9 mouse cellular contexts compared by ENCODE assay signal in genomic region chr17:37046312-37047112, GRCm38 (mm10). TPM values are rescaled to one million over a fixed set of nuclear protein-coding genes. Genes with fewer than 3 reads are reported as not detected.
DNase-seq lines count a peak whose midpoint lies in the region; ATAC-seq and TF ChIP-seq lines count a peak whose summit lies in the region.
"Had no signal": no experiment of that assay in that cellular context is flagged by ENCODE, and none has a peak within 500 bp of the region (broad histone marks: within the 10 kb centered on the region; RNA-seq: fewer than 3 reads in every experiment).

No protein-coding gene starts in this region.

- WGBS in embryonic facial prominence, embryonic 14.5 days, result 2% methylated on average over 16 of the region's 58 CpGs
- under 1% methylated on average over 30 of the region's 58 CpGs for WGBS in heart, postnatal 0 days
- 1% methylated on average over 29 of the region's 58 CpGs for WGBS in neural tube, embryonic 15.5 days

- TF ChIP-seq CTCF in heart, postnatal 0 days (IDR thresholded peaks at IDR 0.05; ENCODE audit: low read depth), result no peak

- peaks cover 21% of the 10 kb centered on the region for H3K4me1 ChIP-seq in embryonic facial prominence, embryonic 14.5 days (ENCODE audit: control insufficient read depth, insufficient read depth, low read length)
- peaks cover 22% of the 10 kb centered on the region for H3K4me1 ChIP-seq in heart, postnatal 0 days (ENCODE audit: control insufficient read depth, insufficient read depth)
- H3K4me1 ChIP-seq in neural tube, embryonic 15.5 days, result peaks cover 47% of the 10 kb centered on the region

- peak overlapping the region; percentile 72 for H3K4me3 ChIP-seq in embryonic facial prominence, embryonic 14.5 days (ENCODE audit: low read depth, low read length)
- H3K4me3 ChIP-seq in heart, postnatal 0 days (ENCODE audit: low read depth, low read length), result peak overlapping the region; percentile 72
- peak overlapping the region; percentile 90 for H3K4me3 ChIP-seq in neural tube, embryonic 15.5 days (replicated peaks)

- peak; percentile 78 for ATAC-seq in embryonic facial prominence, embryonic 14.5 days (ENCODE audit: low read depth)
- ATAC-seq in heart, postnatal 0 days (ENCODE audit: insufficient read depth, low read depth), result peak; percentile 61
- peak; percentile 67 for ATAC-seq in neural tube, embryonic 15.5 days (ENCODE audit: low FRiP score)

- peak overlapping the region; percentile 90 for H3K9ac ChIP-seq in embryonic facial prominence, embryonic 14.5 days (ENCODE audit: low read depth, low read length)
- peak overlapping the region; percentile 72 for H3K9ac ChIP-seq in heart, postnatal 0 days (replicated peaks; ENCODE audit: low read depth, low read length)
- peak overlapping the region; percentile 98 for H3K9ac ChIP-seq in neural tube, embryonic 15.5 days (replicated peaks)

- peak; percentile 41 to 55 for DNase-seq in CD8-positive naive resting alpha-beta T cell, adult 2 months (ENCODE audit: low read depth in 2 of 2, low spot score in 2 of 2)
- peak; percentile 65 for DNase-seq in adrenal gland, postnatal 14 days
- DNase-seq in embryonic facial prominence, embryonic 14.5 days (ENCODE audit: low spot score), result peak; percentile 82
- no peak for DNase-seq in heart, postnatal 0 days (ENCODE audit: low spot score)
- peak; percentile 54 to 77 for DNase-seq in kidney, postnatal 25 days
- DNase-seq in lung, adult 18-20 months, result peak; percentile 63 to 70
- DNase-seq in urinary bladder, postnatal 25 days (ENCODE audit: low spot score), result peak; percentile 44

- no peaks in the 10 kb centered on the region for H3K9me3 ChIP-seq in embryonic facial prominence, embryonic 14.5 days (ENCODE audit: control insufficient read depth, low read length)
- no peaks in the 10 kb centered on the region for H3K9me3 ChIP-seq in heart, postnatal 0 days (replicated peaks; ENCODE audit: control insufficient read depth, low read length)
- H3K9me3 ChIP-seq in neural tube, embryonic 15.5 days (replicated peaks), result no peaks in the 10 kb centered on the region

- H3K27ac ChIP-seq in embryonic facial prominence, embryonic 14.5 days (replicated peaks; ENCODE audit: low read depth, low read length), result peak overlapping the region; percentile 86
- peak overlapping the region; percentile 31; the same call in 1 of the 2 replicates for H3K27ac ChIP-seq in heart, postnatal 0 days (ENCODE audit: low read depth)
- H3K27ac ChIP-seq in neural tube, embryonic 15.5 days (replicated peaks), result peak overlapping the region; percentile 97

- H3K4me2 ChIP-seq in embryonic facial prominence, embryonic 14.5 days (ENCODE audit: low read depth, low read length), result peak overlapping the region; percentile 88
- H3K4me2 ChIP-seq in heart, postnatal 0 days (ENCODE audit: low read depth, low read length), result peak overlapping the region; percentile 82
- peak overlapping the region; percentile 84 for H3K4me2 ChIP-seq in neural tube, embryonic 15.5 days

- no peaks in the 10 kb centered on the region for H3K36me3 ChIP-seq in embryonic facial prominence, embryonic 14.5 days (ENCODE audit: control insufficient read depth, insufficient read depth, low read length)
- no peaks in the 10 kb centered on the region for H3K36me3 ChIP-seq in heart, postnatal 0 days (replicated peaks; ENCODE audit: control insufficient read depth, insufficient read depth, low read length)
- H3K36me3 ChIP-seq in neural tube, embryonic 15.5 days, result no peaks in the 10 kb centered on the region

- H3K27me3 ChIP-seq in embryonic facial prominence, embryonic 14.5 days (replicated peaks; ENCODE audit: control insufficient read depth, insufficient read depth, low read length), result no peaks in the 10 kb centered on the region; the same call in 1 of the 2 replicates
- peaks cover 37% of the 10 kb centered on the region for H3K27me3 ChIP-seq in heart, postnatal 0 days (ENCODE audit: control insufficient read depth, insufficient read depth, low read length)
- no peaks in the 10 kb centered on the region for H3K27me3 ChIP-seq in neural tube, embryonic 15.5 days (replicated peaks)

- TF ChIP-seq EP300 in heart, postnatal 0 days (IDR thresholded peaks at IDR 0.05; ENCODE audit: low read depth), result no peak

RNA-seq across cellular contexts. Expression of gene Gabbr1, which starts 0.7 kb away (rescaled TPM):
- 24.2 and 32.7 TPM in 2 replicates for total RNA-seq in adrenal gland, postnatal 14 days (2021)
- polyA plus RNA-seq in embryonic facial prominence, embryonic 14.5 days (2014; fragmentation: Nextera tagmentation; extraction: Ambion mirVana), result 8.4 and 10.2 TPM in 2 replicates
- 4.8 and 6.7 TPM in 2 replicates for total RNA-seq in heart, postnatal 0 days (2014; rRNA removed; ENCODE audit: low replicate concordance)
- polyA plus RNA-seq in heart, postnatal 0 days (2015; fragmentation: Nextera tagmentation; extraction: Ambion mirVana), result 1.8 and 1.9 TPM in 2 replicates
- 77.9 and 90.1 TPM in 2 replicates for polyA plus RNA-seq in neural tube, embryonic 15.5 days (2015; fragmentation: Nextera tagmentation; extraction: Ambion mirVana)

RNA-seq across cellular contexts. Expression of gene Mog, which starts 23.3 kb away (rescaled TPM):
- not detected in 2 replicates for total RNA-seq in adrenal gland, postnatal 14 days (2021)
- 0.12 and 0.22 TPM in 2 replicates for polyA plus RNA-seq in embryonic facial prominence, embryonic 14.5 days (2014; fragmentation: Nextera tagmentation; extraction: Ambion mirVana)
- not detected in 2 replicates for total RNA-seq in heart, postnatal 0 days (2014; rRNA removed; ENCODE audit: low replicate concordance)
- polyA plus RNA-seq in heart, postnatal 0 days (2015; fragmentation: Nextera tagmentation; extraction: Ambion mirVana), result not detected in 2 replicates
- polyA plus RNA-seq in neural tube, embryonic 15.5 days (2015; fragmentation: Nextera tagmentation; extraction: Ambion mirVana), result 1.5 and 2.0 TPM in 2 replicates
- total RNA-seq: gastrocnemius, postnatal 36 days had no signal

RNA-seq across cellular contexts. Expression of gene Olfr90, which starts 41.8 kb away (rescaled TPM):
- not detected in 2 replicates for total RNA-seq in adrenal gland, postnatal 14 days (2021)
- polyA plus RNA-seq in embryonic facial prominence, embryonic 14.5 days (2014; fragmentation: Nextera tagmentation; extraction: Ambion mirVana), result 0.12 TPM in 1 of 2 replicates, not detected in the other
- total RNA-seq in heart, postnatal 0 days (2014; rRNA removed; ENCODE audit: low replicate concordance), result not detected in 2 replicates
- not detected in 2 replicates for polyA plus RNA-seq in heart, postnatal 0 days (2015; fragmentation: Nextera tagmentation; extraction: Ambion mirVana)
- 0.06 TPM in 1 of 2 replicates, not detected in the other for polyA plus RNA-seq in neural tube, embryonic 15.5 days (2015; fragmentation: Nextera tagmentation; extraction: Ambion mirVana)
- total RNA-seq: gastrocnemius, postnatal 36 days had no signal

RNA-seq across cellular contexts. Expression of gene Zfp57, which starts 45.5 kb away (rescaled TPM):
- total RNA-seq in adrenal gland, postnatal 14 days (2021), result 4.1 and 4.5 TPM in 2 replicates
- 45.5 and 64.8 TPM in 2 replicates for polyA plus RNA-seq in embryonic facial prominence, embryonic 14.5 days (2014; fragmentation: Nextera tagmentation; extraction: Ambion mirVana)
- total RNA-seq in heart, postnatal 0 days (2014; rRNA removed; ENCODE audit: low replicate concordance), result 12.5 and 14.7 TPM in 2 replicates
- polyA plus RNA-seq in heart, postnatal 0 days (2015; fragmentation: Nextera tagmentation; extraction: Ambion mirVana), result 9.2 and 10.0 TPM in 2 replicates
- polyA plus RNA-seq in neural tube, embryonic 15.5 days (2015; fragmentation: Nextera tagmentation; extraction: Ambion mirVana), result 200 and 252 TPM in 2 replicates

RNA-seq across cellular contexts. Expression of gene Olfr91, which starts 51.6 kb away (rescaled TPM):
- not detected in 2 replicates for total RNA-seq in adrenal gland, postnatal 14 days (2021)
- 0.04 TPM in 1 of 2 replicates, not detected in the other for polyA plus RNA-seq in embryonic facial prominence, embryonic 14.5 days (2014; fragmentation: Nextera tagmentation; extraction: Ambion mirVana)
- total RNA-seq in heart, postnatal 0 days (2014; rRNA removed; ENCODE audit: low replicate concordance), result not detected in 2 replicates
- polyA plus RNA-seq in heart, postnatal 0 days (2015; fragmentation: Nextera tagmentation; extraction: Ambion mirVana), result not detected in 2 replicates
- polyA plus RNA-seq in neural tube, embryonic 15.5 days (2015; fragmentation: Nextera tagmentation; extraction: Ambion mirVana), result not detected in 2 replicates
- total RNA-seq: gastrocnemius, postnatal 36 days had no signal

Comparison
In these comparisons a context has a peak if more than half of its experiments do, and no peak if none do; other contexts are left out.
1. H3K27ac ChIP-seq: peak in every context shown above with its lines; median percentile 97 in neural tube, embryonic 15.5 days; 86 in embryonic facial prominence, embryonic 14.5 days; 31 in heart, postnatal 0 days.